Mouse (Mus musculus) bone marrow macrophage, adult 2 months (primary cell): ENCODE data around the gene Gm13276. TPM values are rescaled to one million over a fixed set of nuclear protein-coding genes. Genes with fewer than 3 reads are reported as not detected.
A peak's percentile ranks its signal among the peaks of the same experiment; 100 is the strongest.
"Not testable (repeated sequence)": the region's sequence is repeated elsewhere in the genome, so short reads cannot be mapped to it uniquely, and the experiment has no call there.

Experiments
- H3K27ac ChIP-seq: 2 replicates; pipeline ENCODE4 v1.5.1; 2012; ENCODE audit warnings: low read depth, low read length; ENCODE audit not compliant: insufficient read depth
- H3K4me1 ChIP-seq: 2 replicates; pipeline ENCODE4 v1.6.1; 2012; ENCODE audit warnings: low read length; ENCODE audit not compliant: control insufficient read depth, insufficient read depth
- H3K4me3 ChIP-seq: 2 replicates; pipeline ENCODE4 v1.5.1; 2012; ENCODE audit warnings: mild to moderate bottlenecking, low read length, moderate library complexity; ENCODE audit not compliant: insufficient read depth
- CTCF ChIP-seq: IDR thresholded peaks from 2 replicates; pipeline ENCODE4 v1.5.1; 2012; ENCODE audit warnings: low read depth, mild to moderate bottlenecking, low read length, moderate library complexity
- POLR2A ChIP-seq: IDR thresholded peaks from 2 replicates; pipeline ENCODE4 v1.6.1; 2012; ENCODE audit warnings: mild to moderate bottlenecking, low read depth, low read length, borderline replicate concordance
- polyA plus RNA-seq: library from polyadenylated mRNA; stranded (reverse); fragments of >200 nt; gene quantifications from 2 replicates; pipeline ENCODE4 v1.2.4, GENCODE M21; 2012; ENCODE audit not compliant: missing spikeins, insufficient read depth, insufficient read length

The Gm13276 gene
- polyA plus RNA-seq, 1 experiment: not detected

DNA sequence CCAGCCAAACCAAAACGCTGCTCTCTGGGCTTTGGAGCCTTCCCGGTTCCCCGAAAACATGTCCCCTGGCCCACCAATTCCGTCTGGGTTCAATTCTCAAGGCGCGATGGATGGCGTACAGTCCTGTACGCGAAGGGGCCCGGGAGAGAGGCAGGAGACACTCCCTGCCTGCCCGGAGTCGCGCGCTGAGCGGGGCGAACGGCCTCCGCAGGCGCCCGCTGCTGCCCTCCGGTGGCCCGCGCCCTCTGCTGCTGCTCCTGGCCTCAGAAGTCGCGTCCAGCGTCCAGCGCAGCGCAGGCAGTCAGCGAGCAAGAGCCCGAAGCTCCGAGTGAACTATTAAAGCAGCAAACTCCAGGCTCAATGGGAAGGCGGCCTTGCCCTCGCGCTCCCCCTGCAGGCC is 20.3 kb downstream of the Gm13276 start:
- 0 out of 2 replicates have a peak overlapping the region, but pooled peaks have one; percentile 14 for H3K4me3 ChIP-seq
- H3K27ac ChIP-seq, H3K4me1 ChIP-seq: not testable (repeated sequence)

GRCm38 (mm10) chr4:88815928-88816327 is 30.4 kb downstream of the Gm13276 start, which contains the start of gene Ifna7:
TSS of gene Ifna7 (plus strand) at chr4:88816228.
- no peak within 1 kb of the TSS for H3K4me3 ChIP-seq
- no peak within 1 kb of the TSS for H3K27ac ChIP-seq
- TF ChIP-seq POLR2A (no peak), CTCF (no peak)
- H3K4me1 ChIP-seq: no peaks in the 10 kb centered on the region

GRCm38 (mm10) chr4:88819659-88820058 is 34.1 kb downstream of the Gm13276 start, which contains the start of gene Ifna11:
TSS of gene Ifna11 (plus strand) at chr4:88819959.
- Histone ChIP-seq H3K4me3 (no peak within 1 kb of the TSS), H3K27ac (no peak within 1 kb of the TSS), H3K4me1 (no peaks in the 10 kb centered on the region)
- TF ChIP-seq CTCF (no peak), POLR2A (no peak)

- Histone ChIP-seq H3K4me1 (no peaks in the 10 kb centered on the region), H3K27ac (no peak overlapping the region), H3K4me3 (no peak overlapping the region)
- TF ChIP-seq CTCF (no peak), POLR2A (no peak)
Observed at GRCm38 (mm10) chr4:88822995-88823394, 37.5 kb downstream of the Gm13276 start.

GRCm38 (mm10) chr4:88827116-88827515 is 41.6 kb downstream of the Gm13276 start, which contains the start of gene Ifna6:
TSS of gene Ifna6 (plus strand) at chr4:88827416.
- not testable (repeated sequence) for H3K4me3 ChIP-seq, H3K27ac ChIP-seq, H3K4me1 ChIP-seq

- Histone ChIP-seq H3K4me3 (no peak overlapping the region), H3K4me1 (no peaks in the 10 kb centered on the region), H3K27ac (no peak overlapping the region)
- TF ChIP-seq POLR2A (no peak), CTCF (no peak)
Observed at GRCm38 (mm10) chr4:88830523-88830922, 45.0 kb downstream of the Gm13276 start.

GRCm38 (mm10) chr4:88835225-88835624 is 49.7 kb downstream of the Gm13276 start, which contains the start of gene Ifna5:
TSS of gene Ifna5 (plus strand) at chr4:88835525.
- H3K4me1 ChIP-seq, H3K27ac ChIP-seq, H3K4me3 ChIP-seq: not testable (repeated sequence)

Other genes starting within 250 kb of the Gm13276 start
- gene Ifna15, start 227.5 kb upstream of the Gm13276 start, polyA plus RNA-seq: not detected in 2 replicates
- gene Ifna14, start 213.9 kb upstream of the Gm13276 start, polyA plus RNA-seq: not detected in 2 replicates
- not detected in 2 replicates for gene Ifna9, start 193.3 kb upstream of the Gm13276 start, polyA plus RNA-seq
- not detected in 2 replicates for gene Ifna12, start 182.3 kb upstream of the Gm13276 start, polyA plus RNA-seq
- gene C87499, start 151.3 kb upstream of the Gm13276 start, polyA plus RNA-seq: not detected in 2 replicates
- not detected in 2 replicates for gene Ifna13, start 141.2 kb upstream of the Gm13276 start, polyA plus RNA-seq
- gene Ifna16, start 108.8 kb upstream of the Gm13276 start, polyA plus RNA-seq: not detected in 2 replicates
- gene Ifna2, start 101.8 kb upstream of the Gm13276 start, polyA plus RNA-seq: not detected in 2 replicates
- not detected in 2 replicates for gene Ifnab, start 94.3 kb upstream of the Gm13276 start, polyA plus RNA-seq
- not detected in 2 replicates for gene Gm26566, start 63.9 kb upstream of the Gm13276 start, polyA plus RNA-seq
- 60.5 and 64.8 TPM in 2 replicates for gene Klhl9, start 63.2 kb upstream of the Gm13276 start, polyA plus RNA-seq
- gene Gm13271, start 30.8 kb upstream of the Gm13276 start, polyA plus RNA-seq: not detected in 2 replicates
- gene Gm13283, start 25.6 kb upstream of the Gm13276 start, polyA plus RNA-seq: not detected in 2 replicates
- gene Gm13290, start 11.9 kb upstream of the Gm13276 start, polyA plus RNA-seq: not detected in 2 replicates
- not detected in 2 replicates for gene Gm13289, start 8.8 kb upstream of the Gm13276 start, polyA plus RNA-seq
- not detected in 2 replicates for gene Gm13272, start 5.9 kb upstream of the Gm13276 start, polyA plus RNA-seq
- gene Ifnz, start 3.6 kb upstream of the Gm13276 start, polyA plus RNA-seq: not detected in 2 replicates
- gene Gm13277, start 2.9 kb downstream of the Gm13276 start, polyA plus RNA-seq: not detected in 2 replicates
- gene Gm13278, start 5.8 kb downstream of the Gm13276 start, polyA plus RNA-seq: not detected in 2 replicates
- gene Gm13275, start 8.8 kb downstream of the Gm13276 start, polyA plus RNA-seq: not detected in 2 replicates
- gene Gm13279, start 11.7 kb downstream of the Gm13276 start, polyA plus RNA-seq: not detected in 2 replicates
- gene Gm13285, start 14.0 kb downstream of the Gm13276 start, polyA plus RNA-seq: not detected in 2 replicates
- gene Gm13287, start 17.5 kb downstream of the Gm13276 start, polyA plus RNA-seq: not detected in 2 replicates
- not detected in 2 replicates for gene Gm13288, start 19.8 kb downstream of the Gm13276 start, polyA plus RNA-seq
- gene Ifna7, start 30.5 kb downstream of the Gm13276 start, polyA plus RNA-seq: not detected in 2 replicates
- not detected in 2 replicates for gene Ifna11, start 34.2 kb downstream of the Gm13276 start, polyA plus RNA-seq
- not detected in 2 replicates for gene Ifna6, start 41.7 kb downstream of the Gm13276 start, polyA plus RNA-seq
- gene Ifna5, start 49.8 kb downstream of the Gm13276 start, polyA plus RNA-seq: not detected in 2 replicates
- not detected in 2 replicates for gene Ifna4, start 56.2 kb downstream of the Gm13276 start, polyA plus RNA-seq
- gene Ifna1, start 64.4 kb downstream of the Gm13276 start, polyA plus RNA-seq: not detected in 2 replicates
- gene Ifne, start 94.5 kb downstream of the Gm13276 start, polyA plus RNA-seq: not detected in 2 replicates